Mouse (Mus musculus) ES-E14 (cell line): Measurements from ENCODE around the gene Slc25a12. TPM values are rescaled to one million over a fixed set of nuclear protein-coding genes. Genes with fewer than 3 reads are reported as not detected.
"Not testable (repeated sequence)": the region's sequence is repeated elsewhere in the genome, so short reads cannot be mapped to it uniquely, and the experiment has no call there.

Experiments
- DNase-seq: peaks from one replicate; pipeline ENCODE4 v3.0.0-alpha.2; 2013; ENCODE audit warnings: low read depth, low spot score
- H3K27ac ChIP-seq: 2 replicates; pipeline ENCODE4 v1.5.1; 2012; ENCODE audit warnings: low read depth, mild to moderate bottlenecking, low read length, moderate library complexity, mixed read lengths; ENCODE audit not compliant: poor library complexity, insufficient read depth, severe bottlenecking
- H3K36me3 ChIP-seq: 2 replicates; pipeline ENCODE4 v1.6.1; 2012; ENCODE audit warnings: mild to moderate bottlenecking, low read length, moderate library complexity, mixed read lengths; ENCODE audit not compliant: control insufficient read depth, poor library complexity, insufficient read depth, severe bottlenecking
- H3K4me1 ChIP-seq, 2 experiments: fragments of 150-350 bp in 1 of 2; sonication (generic) in 1 of 2; 2 replicates each; pipeline ENCODE4 v1.6.1; 2012; ENCODE audit warnings: low read length in 2 of 2, mild to moderate bottlenecking in 1 of 2, mixed read lengths in 1 of 2; ENCODE audit not compliant: control insufficient read depth in 2 of 2, insufficient read depth in 2 of 2, poor library complexity in 1 of 2
- H3K4me3 ChIP-seq, 2 experiments: fragments of 150-350 bp in 1 of 2; sonication (generic) in 1 of 2; 2 replicates each; pipeline ENCODE4 v1.5.1; 2012; ENCODE audit warnings: low read length in 2 of 2, low read depth in 1 of 2, mild to moderate bottlenecking in 1 of 2, mixed read lengths in 1 of 2; ENCODE audit not compliant: insufficient read depth in 1 of 2, poor library complexity in 1 of 2, severe bottlenecking in 1 of 2
- H3K9ac ChIP-seq: 2 replicates; pipeline ENCODE4 v1.6.1; 2012; ENCODE audit warnings: low read depth, mild to moderate bottlenecking, low read length, mixed read lengths; ENCODE audit not compliant: poor library complexity, insufficient read depth, severe bottlenecking
- H3K9me3 ChIP-seq: fragments of 150-350 bp; sonication (generic); 2 replicates; pipeline ENCODE4 v1.6.1; 2012; ENCODE audit warnings: low read depth, mild to moderate bottlenecking, low read length; ENCODE audit not compliant: control insufficient read depth, insufficient read depth
- CHD2 ChIP-seq: IDR thresholded peaks from 2 replicates; pipeline ENCODE4 v1.6.1; 2014; ENCODE audit warnings: mild to moderate bottlenecking, low read depth, low read length, inconsistent platforms
- HCFC1 ChIP-seq: IDR thresholded peaks from 2 replicates; pipeline ENCODE4 v1.6.1; 2012; ENCODE audit warnings: low read length, inconsistent platforms, borderline replicate concordance; ENCODE audit not compliant: insufficient read depth
- MAFK ChIP-seq: IDR thresholded peaks from 2 replicates; pipeline ENCODE4 v1.6.1; 2014; ENCODE audit warnings: mild to moderate bottlenecking, low read depth, low read length, inconsistent platforms; ENCODE audit not compliant: insufficient read depth
- ZC3H11A ChIP-seq: IDR thresholded peaks from 2 replicates; pipeline ENCODE4 v1.6.1; 2012; ENCODE audit warnings: low read depth, mild to moderate bottlenecking, inconsistent platforms, low read length, borderline replicate concordance
- ZNF384 ChIP-seq: IDR thresholded peaks from 2 replicates; pipeline ENCODE4 v1.6.1; 2012; ENCODE audit warnings: low read depth, low read length, inconsistent platforms
- in situ Hi-C, 2 experiments: fragments of 600-800 bp; cut with MboI; formaldehyde crosslinking; loops; one replicate each; pipeline ENCODE4 v1.15.1; 2025; ENCODE audit warnings: low sequenced_read_pairs in 2 of 2, inconsistent platforms in 1 of 2; ENCODE audit not compliant: unreplicated experiment in 2 of 2
- total RNA-seq: library from RNA; depleted of rRNA; stranded (reverse); fragments of 300-350 nt; gene quantifications from 2 replicates; pipeline ENCODE4 v1.2.3, GENCODE M21; 2012

Slc25a12 gene
- total RNA-seq, 1 experiment, result 42.6 TPM

DNA sequence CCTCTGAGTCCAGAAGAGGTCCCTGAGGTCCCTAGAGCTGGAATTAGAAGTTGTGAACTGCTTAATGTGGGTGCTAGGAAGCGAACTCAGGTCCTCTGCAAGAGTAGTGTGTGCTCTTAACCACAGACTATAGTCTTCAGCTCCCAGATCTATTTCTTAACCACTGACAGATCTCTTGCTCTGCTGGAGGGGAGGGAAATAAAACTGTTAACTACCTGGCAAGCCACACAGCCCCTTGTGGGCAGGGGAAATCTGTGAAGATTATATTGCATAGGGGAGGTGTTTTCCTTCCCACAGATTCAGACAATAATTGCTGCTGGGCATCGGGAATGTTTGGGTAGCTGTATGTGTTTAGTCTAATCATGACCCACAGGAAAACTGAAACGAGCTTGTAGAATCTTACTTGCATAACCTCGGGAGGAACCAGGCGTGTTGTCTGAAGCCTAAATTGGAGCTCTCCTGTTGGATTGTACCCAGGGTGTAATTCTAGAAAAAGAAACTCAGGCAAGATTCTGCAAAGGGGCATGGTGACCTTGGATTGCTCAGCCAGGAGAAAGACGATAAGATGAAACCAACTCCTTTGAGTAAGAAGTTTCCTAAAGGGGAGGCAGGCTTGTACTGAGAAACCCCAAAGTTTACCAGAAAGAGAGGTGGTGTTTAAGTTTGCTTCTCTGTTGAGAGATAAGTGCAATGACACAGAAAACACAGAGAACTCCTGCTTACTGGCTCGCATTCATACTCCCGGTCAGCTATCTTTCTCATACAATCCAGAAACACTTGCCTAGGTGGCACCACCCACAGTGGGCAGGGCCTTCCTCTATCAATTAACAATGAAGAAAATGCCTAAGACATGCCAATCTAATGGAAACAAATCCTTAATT, 7.0 kb upstream of the Slc25a12 start:
- H3K27ac ChIP-seq, result no peak overlapping the region
- H3K4me3 ChIP-seq, result no peak overlapping the region
- in situ Hi-C loops, result no loop called here
- DNase-seq, result no peak
- H3K9me3 ChIP-seq, result no peaks in the 10 kb centered on the region
- H3K4me1 ChIP-seq, result peaks cover 0 to 5% of the 10 kb centered on the region in 2 experiments; a peak in 1 of 4 replicates
- H3K9ac ChIP-seq, result no peak overlapping the region; the same call in 1 of the 2 replicates
- TF ChIP-seq MAFK, result no peak
- no peaks in the 10 kb centered on the region for H3K36me3 ChIP-seq

DNA sequence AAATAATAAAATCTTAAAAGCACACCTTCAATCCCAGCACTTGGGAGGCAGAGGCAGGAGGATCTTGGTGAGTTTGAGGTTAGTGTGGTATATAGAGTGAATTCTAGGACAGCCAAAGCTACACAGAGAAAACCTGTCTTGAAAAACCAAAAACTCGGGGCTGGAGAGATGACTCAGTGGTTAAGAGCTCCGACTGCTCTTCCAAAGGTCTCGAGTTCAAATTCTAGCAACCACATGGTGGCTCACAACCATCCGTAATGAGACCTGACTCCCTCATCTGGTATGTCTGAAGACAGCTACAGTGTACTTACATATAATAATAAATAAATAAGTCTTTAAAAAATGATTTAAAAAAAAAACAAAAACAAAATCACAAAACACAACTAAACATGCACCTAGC, 4.7 kb upstream of the Slc25a12 start:
- H3K4me1 ChIP-seq, H3K36me3 ChIP-seq, DNase-seq, H3K4me3 ChIP-seq, H3K27ac ChIP-seq, in situ Hi-C loops, H3K9ac ChIP-seq, H3K9me3 ChIP-seq: not testable (repeated sequence)

DNA sequence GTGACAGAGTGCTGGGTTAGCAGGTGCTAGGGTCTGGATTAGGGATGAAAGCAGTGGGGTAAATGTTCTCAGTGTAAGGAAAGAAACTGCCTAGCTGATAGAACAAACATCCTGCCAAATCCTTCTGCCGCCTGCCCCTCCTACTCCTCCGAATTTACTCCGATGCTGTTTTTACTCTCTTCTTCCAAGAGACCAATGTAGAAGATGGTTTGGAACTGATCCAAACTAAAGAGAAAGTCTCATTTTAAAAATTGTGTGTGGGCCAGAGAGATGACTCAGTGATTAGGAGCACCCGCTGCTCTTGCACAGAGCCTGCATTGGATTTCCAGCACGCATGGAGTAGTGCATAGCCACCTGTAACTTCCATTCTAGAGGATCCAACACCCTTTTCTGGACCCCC, 4.2 kb upstream of the Slc25a12 start:
- no peak overlapping the region for H3K4me3 ChIP-seq
- no peak for DNase-seq
- in situ Hi-C loops, result no loop called here

DNA sequence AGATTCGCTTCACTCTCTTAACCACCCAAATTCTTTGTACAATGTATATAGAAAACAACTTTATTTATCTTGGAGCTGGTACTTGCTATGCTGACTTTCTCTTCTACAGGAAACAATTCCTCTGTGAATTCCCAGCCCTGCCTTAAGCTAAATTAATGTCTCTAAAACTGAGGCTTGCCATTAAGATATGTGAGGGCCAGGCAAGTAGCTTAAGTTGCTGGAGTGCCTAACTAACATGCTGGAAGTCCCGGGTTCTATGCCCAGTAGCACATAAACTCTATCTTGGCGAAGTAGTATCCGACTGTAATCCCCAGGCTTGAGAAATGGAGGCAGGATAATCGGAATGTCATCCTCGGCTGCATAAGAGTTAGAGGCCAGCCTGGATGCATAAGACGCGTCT, 537 bp upstream of the Slc25a12 start:
- DNase-seq, result no peak
- H3K4me3 ChIP-seq, result peak overlapping the region in 1 of 2 experiments; percentile 86; a peak in 2 of 4 replicates
- H3K9ac ChIP-seq, result no peak overlapping the region
- H3K9me3 ChIP-seq, result no peaks in the 10 kb centered on the region
- no peaks in the 10 kb centered on the region for H3K36me3 ChIP-seq
- TF ChIP-seq HCFC1 (no peak), CHD2 (no peak), MAFK (no peak), ZNF384 (no peak), ZC3H11A (no peak)
- in situ Hi-C loops, result no loop called here
- H3K27ac ChIP-seq, result no peak overlapping the region
- peaks cover 2 to 5% of the 10 kb centered on the region in 2 experiments; a peak in 1 of 4 replicates for H3K4me1 ChIP-seq

More for the DNA sequence above, 4.2 kb upstream of the Slc25a12 start:
- H3K9ac ChIP-seq, result no peak overlapping the region
- H3K36me3 ChIP-seq, result no peaks in the 10 kb centered on the region
- H3K27ac ChIP-seq, result no peak overlapping the region
- peaks cover 0 to 3% of the 10 kb centered on the region in 2 experiments; a peak in 1 of 4 replicates for H3K4me1 ChIP-seq
- H3K9me3 ChIP-seq, result no peaks in the 10 kb centered on the region
- TF ChIP-seq ZNF384 (no peak), CHD2 (no peak), HCFC1 (no peak), ZC3H11A (no peak)

DNA sequence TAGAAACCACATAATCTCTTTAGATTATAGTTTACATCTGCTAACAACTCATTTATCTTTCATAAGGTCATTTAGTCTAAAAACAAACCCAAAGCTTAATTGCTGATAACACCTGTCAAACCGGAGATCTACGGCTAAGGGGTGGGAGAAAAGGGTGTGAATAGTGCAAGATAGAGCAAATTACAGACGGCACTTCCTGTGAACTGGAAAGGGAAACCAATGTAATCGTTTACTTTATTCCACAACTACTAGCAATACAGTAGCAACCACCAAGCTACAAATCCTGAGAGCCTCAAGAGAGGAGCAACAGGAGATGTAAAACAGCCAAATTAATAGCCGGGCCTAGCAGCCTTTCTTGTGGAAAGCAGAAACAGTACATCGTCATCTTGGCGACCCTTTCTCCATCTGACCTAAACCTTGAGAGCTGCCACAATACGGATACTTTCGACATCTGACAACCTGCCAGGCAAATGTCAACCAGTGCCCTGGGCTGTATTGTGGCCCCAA, 878 bp downstream of the Slc25a12 start:
- Histone ChIP-seq H3K4me3 (peak overlapping the region; percentile 79 to 86), H3K9ac (peak overlapping the region; percentile 85), H3K36me3 (no peaks in the 10 kb centered on the region), H3K4me1 (peaks cover 2 to 5% of the 10 kb centered on the region in 2 experiments; a peak in 2 of 4 replicates), H3K9me3 (no peaks in the 10 kb centered on the region), H3K27ac (no peak overlapping the region)
- TF ChIP-seq CHD2 (no peak), ZC3H11A (no peak), MAFK (no peak), HCFC1 (no peak), ZNF384 (no peak)
- in situ Hi-C loops, result no loop called here
- DNase-seq, result no peak
